ENCODE assay signal across 18 mouse cellular contexts in genomic region chr9:101114182-101114884, GRCm38 (mm10). TPM values are rescaled to one million over a fixed set of nuclear protein-coding genes. Genes with fewer than 3 reads are reported as not detected.
DNase-seq lines count a peak whose midpoint lies in the region; ATAC-seq and TF ChIP-seq lines count a peak whose summit lies in the region.
"Had no signal": no experiment of that assay in that cellular context is flagged by ENCODE, and none has a peak within 500 bp of the region (broad histone marks: within the 10 kb centered on the region; RNA-seq: fewer than 3 reads in every experiment).

No protein-coding gene starts in this region.

- H3K27me3 ChIP-seq in heart, embryonic 12.5 days (replicated peaks) = no peaks in the 10 kb centered on the region
- no peaks in the 10 kb centered on the region for H3K27me3 ChIP-seq in megakaryocyte, embryonic 14.5 days (replicated peaks)
- no peaks in the 10 kb centered on the region for H3K27me3 ChIP-seq in liver, embryonic 14.5 days (ENCODE audit: control insufficient read depth, insufficient read depth, low read length)
- H3K27me3 ChIP-seq: embryonic facial prominence, embryonic 12.5 days; heart, embryonic 15.5 days; limb, embryonic 13.5 days had no signal

- H3K4me1 ChIP-seq in heart, embryonic 12.5 days (replicated peaks) = peaks cover 35% of the 10 kb centered on the region
- H3K4me1 ChIP-seq in megakaryocyte, embryonic 14.5 days = peaks cover 12% of the 10 kb centered on the region
- peaks cover 0 to 14% of the 10 kb centered on the region in 2 experiments; a peak in 2 of 4 replicates for H3K4me1 ChIP-seq in liver, embryonic 14.5 days (replicated peaks; ENCODE audit: control insufficient read depth in 2 of 2, insufficient read depth in 2 of 2, low read length in 1 of 2)
- H3K4me1 ChIP-seq: embryonic facial prominence, embryonic 12.5 days had no signal

- no peak overlapping the region for H3K4me3 ChIP-seq in heart, embryonic 12.5 days
- H3K4me3 ChIP-seq in megakaryocyte, embryonic 14.5 days (replicated peaks) = peak overlapping the region; percentile 4
- no peak overlapping the region for H3K4me3 ChIP-seq in liver, embryonic 14.5 days (ENCODE audit: insufficient read depth in 1 of 2, low read depth in 2 of 2, low read length in 2 of 2)
- H3K4me3 ChIP-seq: embryonic facial prominence, embryonic 12.5 days; heart, embryonic 15.5 days; limb, embryonic 13.5 days had no signal

- H3K36me3 ChIP-seq in heart, embryonic 12.5 days = peaks cover 41% of the 10 kb centered on the region
- peaks cover 14% of the 10 kb centered on the region for H3K36me3 ChIP-seq in megakaryocyte, embryonic 14.5 days (replicated peaks; ENCODE audit: low read length)
- no peaks in the 10 kb centered on the region for H3K36me3 ChIP-seq in liver, embryonic 14.5 days (replicated peaks; ENCODE audit: control insufficient read depth, insufficient read depth, low read depth)

- no peak for DNase-seq in heart, adult 8-10 months (ENCODE audit: low spot score)
- peak in 2 of 3 experiments; percentile 10 to 17 for DNase-seq in liver, embryonic 14.5 days (ENCODE audit: low read depth in 3 of 3, low spot score in 3 of 3)
- no peak for DNase-seq in thymus, postnatal 14 days
- DNase-seq in left cerebral cortex, adult 18-20 months (ENCODE audit: low spot score in 2 of 2) = no peak
- DNase-seq in thymus, postnatal 10 days (ENCODE audit: low spot score in 2 of 2) = no peak
- DNase-seq: adrenal gland, postnatal 36 days; cerebellum, adult 9-10 months; kidney, adult 18-20 months; midbrain, embryonic 14.5 days; thymus, postnatal 4 days had no signal

- no peak for TF ChIP-seq CTCF in liver, embryonic 14.5 days (IDR thresholded peaks at IDR 0.05; ENCODE audit: low read depth)

- no peaks in the 10 kb centered on the region for H3K9me3 ChIP-seq in heart, embryonic 12.5 days (replicated peaks)
- H3K9me3 ChIP-seq in megakaryocyte, embryonic 14.5 days = no peaks in the 10 kb centered on the region
- no peaks in the 10 kb centered on the region for H3K9me3 ChIP-seq in liver, embryonic 14.5 days (ENCODE audit: control insufficient read depth, low read length)
- H3K9me3 ChIP-seq: embryonic facial prominence, embryonic 12.5 days; heart, embryonic 15.5 days; limb, embryonic 13.5 days had no signal

- 48% methylated on average over 8 of the region's 8 CpGs for WGBS in heart, embryonic 12.5 days
- WGBS in liver, embryonic 14.5 days (ENCODE audit: insufficient replicate concordance) = 30% methylated on average over 8 of the region's 8 CpGs

- no peak overlapping the region for H3K9ac ChIP-seq in heart, embryonic 12.5 days
- H3K9ac ChIP-seq in liver, embryonic 14.5 days (replicated peaks) = no peak overlapping the region
- H3K9ac ChIP-seq: embryonic facial prominence, embryonic 12.5 days; heart, embryonic 15.5 days; limb, embryonic 13.5 days had no signal

- no peak overlapping the region for H3K4me2 ChIP-seq in heart, embryonic 12.5 days
- H3K4me2 ChIP-seq in liver, embryonic 14.5 days (ENCODE audit: low read depth) = no peak overlapping the region
- H3K4me2 ChIP-seq: embryonic facial prominence, embryonic 12.5 days; heart, embryonic 15.5 days; limb, embryonic 13.5 days had no signal

- H3K27ac ChIP-seq in heart, embryonic 12.5 days (ENCODE audit: poor library complexity, severe bottlenecking) = peak overlapping the region; percentile 24; the same call in 1 of the 2 replicates
- H3K27ac ChIP-seq in liver, embryonic 14.5 days = no peak overlapping the region
- H3K27ac ChIP-seq: embryonic facial prominence, embryonic 12.5 days; heart, embryonic 15.5 days; limb, embryonic 13.5 days; macrophage had no signal

- no peak for ATAC-seq in heart, embryonic 12.5 days (ENCODE audit: insufficient number of reproducible peaks, low FRiP score)
- no peak for ATAC-seq in megakaryocyte, adult 5-6 weeks (ENCODE audit: poor library complexity, severe bottlenecking)
- peak; percentile 80 for ATAC-seq in liver, embryonic 14.5 days (ENCODE audit: insufficient read depth)
- ATAC-seq: forebrain, embryonic 16.5 days had no signal

- peak; percentile 52 for TF ChIP-seq EP300 in liver, embryonic 14.5 days (IDR thresholded peaks at IDR 0.05; ENCODE audit: low read depth)

RNA-seq across cellular contexts. Expression of gene Msl2, which starts 40.4 kb away (rescaled TPM):
- 5.3 and 6.0 TPM in 2 replicates for polyA plus RNA-seq in heart, embryonic 12.5 days (2016; fragmentation: Nextera tagmentation; extraction: Ambion mirVana)
- 10 to 100 TPM; 30.6 to 35.1 (median 34.1) TPM for total RNA-seq in heart, adult 8-10 months (2022)
- 4.8 and 8.7 TPM in 2 replicates for polyA plus RNA-seq in megakaryocyte, embryonic 14.5 days (2012; ENCODE audit: insufficient read depth, low replicate concordance)
- 85.6 and 92.6 TPM in 2 replicates for total RNA-seq in megakaryocyte, adult 5-6 weeks (2015)
- 44.9 and 53.4 TPM in 2 replicates for total RNA-seq in megakaryocyte, adult 5-6 weeks (2017)
- 8.2 and 9.4 TPM in 2 replicates for polyA plus RNA-seq in liver, embryonic 14.5 days (2012; rRNA removed)
- 2.3 and 2.5 TPM in 2 replicates for polyA plus RNA-seq in liver, embryonic 14.5 days (2014; fragmentation: Nextera tagmentation; extraction: Ambion mirVana)
- 10 to 100 TPM; 63.0 to 63.5 TPM for total RNA-seq in left cerebral cortex, adult 18-20 months (2021)

Comparison
In these comparisons a context has a peak if more than half of its experiments do, and no peak if none do; other contexts are left out.
1. DNase-seq: peak in liver, embryonic 14.5 days (2 of 3); none in heart, adult 8-10 months (single experiment), thymus, postnatal 14 days (single experiment), left cerebral cortex, adult 18-20 months (0 of 2) and thymus, postnatal 10 days (0 of 2).